In genomic region chr10:53679690-53680557, GRCm38 (mm10) we compare ENCODE assay signal across 17 mouse cellular contexts. TPM values are rescaled to one million over a fixed set of nuclear protein-coding genes. Genes with fewer than 3 reads are reported as not detected.
DNase-seq lines count a peak whose midpoint lies in the region; ATAC-seq lines count a peak whose summit lies in the region.
"Had no signal": no experiment of that assay in that cellular context is flagged by ENCODE, and none has a peak within 500 bp of the region (broad histone marks: within the 10 kb centered on the region; RNA-seq: fewer than 3 reads in every experiment).

No protein-coding gene starts in this region.

- peaks cover 17% of the 10 kb centered on the region for H3K36me3 ChIP-seq in hindbrain, embryonic 13.5 days
- H3K36me3 ChIP-seq in midbrain, embryonic 13.5 days = 0 out of 2 replicates have a peak, but pooled peaks cover 4% of the 10 kb centered on the region
- H3K36me3 ChIP-seq in neural tube, embryonic 14.5 days (ENCODE audit: control insufficient read depth, insufficient read depth, low read length) = no peaks in the 10 kb centered on the region

- WGBS in hindbrain, embryonic 13.5 days = 48% methylated on average over 6 of the region's 6 CpGs
- 42% methylated on average over 6 of the region's 6 CpGs for WGBS in midbrain, embryonic 13.5 days
- 53% methylated on average over 6 of the region's 6 CpGs for WGBS in neural tube, embryonic 14.5 days

- intact Hi-C loops in left cerebral cortex, postnatal 4 days (cut with DNase I) = no loop called here

- H3K9me3 ChIP-seq in hindbrain, embryonic 13.5 days = no peaks in the 10 kb centered on the region
- no peaks in the 10 kb centered on the region for H3K9me3 ChIP-seq in midbrain, embryonic 13.5 days
- H3K9me3 ChIP-seq in neural tube, embryonic 14.5 days (ENCODE audit: control insufficient read depth, low read length) = no peaks in the 10 kb centered on the region

- 0 out of 2 replicates have a peak, but pooled peaks have one; percentile 34 for ATAC-seq in frontal cortex, adult (ENCODE audit: low TSS enrichment)
- ATAC-seq in hindbrain, embryonic 13.5 days (ENCODE audit: low FRiP score) = peak; percentile 62
- ATAC-seq in midbrain, embryonic 13.5 days = peak; percentile 74
- peak; percentile 77 for ATAC-seq in neural tube, embryonic 14.5 days (ENCODE audit: low read depth)

- 0 out of 2 replicates have a peak overlapping the region, but pooled peaks have one; percentile 9 for H3K27ac ChIP-seq in hindbrain, embryonic 13.5 days
- no peak overlapping the region for H3K27ac ChIP-seq in midbrain, embryonic 13.5 days
- H3K27ac ChIP-seq in neural tube, embryonic 14.5 days (ENCODE audit: low read depth, low read length) = no peak overlapping the region
- H3K27ac ChIP-seq: heart, adult 2 months; liver, embryonic 14.5 days; macrophage had no signal

- H3K9ac ChIP-seq in hindbrain, embryonic 13.5 days = no peak overlapping the region
- no peak overlapping the region for H3K9ac ChIP-seq in midbrain, embryonic 13.5 days (replicated peaks)
- H3K9ac ChIP-seq in neural tube, embryonic 14.5 days (replicated peaks; ENCODE audit: low read depth, low read length) = no peak overlapping the region
- H3K9ac ChIP-seq: liver, embryonic 14.5 days had no signal

- H3K27me3 ChIP-seq in hindbrain, embryonic 13.5 days = no peaks in the 10 kb centered on the region
- no peaks in the 10 kb centered on the region for H3K27me3 ChIP-seq in midbrain, embryonic 13.5 days
- H3K27me3 ChIP-seq in neural tube, embryonic 14.5 days (ENCODE audit: control insufficient read depth, insufficient read depth, low read length) = no peaks in the 10 kb centered on the region

- H3K4me2 ChIP-seq in hindbrain, embryonic 13.5 days = no peak overlapping the region
- H3K4me2 ChIP-seq in midbrain, embryonic 13.5 days (replicated peaks) = no peak overlapping the region
- no peak overlapping the region for H3K4me2 ChIP-seq in neural tube, embryonic 14.5 days (ENCODE audit: low read depth, low read length)

- no peak for DNase-seq in frontal cortex, postnatal 25 days (ENCODE audit: low spot score in 2 of 2)
- no peak for DNase-seq in left cerebral cortex, postnatal 4 days
- DNase-seq in heart, adult 9 months (ENCODE audit: low spot score in 2 of 2) = no peak
- DNase-seq: adrenal gland, adult 2 months; cerebellum, adult 8-10 months; gastrocnemius, postnatal 25 days; heart, adult 2 months; kidney, adult 11 months; right cerebral cortex, postnatal 25 days; thymus, postnatal 4 days had no signal

- H3K4me3 ChIP-seq in hindbrain, embryonic 13.5 days = no peak overlapping the region
- no peak overlapping the region for H3K4me3 ChIP-seq in midbrain, embryonic 13.5 days (replicated peaks)
- H3K4me3 ChIP-seq in neural tube, embryonic 14.5 days (ENCODE audit: low read depth, low read length) = no peak overlapping the region
- H3K4me3 ChIP-seq: erythroblast, embryonic 14.5 days; heart, adult 2 months had no signal

- no peaks in the 10 kb centered on the region for H3K4me1 ChIP-seq in hindbrain, embryonic 13.5 days (replicated peaks)
- no peaks in the 10 kb centered on the region for H3K4me1 ChIP-seq in midbrain, embryonic 13.5 days (replicated peaks)
- H3K4me1 ChIP-seq in neural tube, embryonic 14.5 days (ENCODE audit: control insufficient read depth, insufficient read depth, low read length) = no peaks in the 10 kb centered on the region

RNA-seq across cellular contexts. Expression of gene Mcm9, which starts 49.7 kb away (rescaled TPM):
- 7.3 and 7.6 TPM in 2 replicates for polyA plus RNA-seq in hindbrain, embryonic 13.5 days (2015; fragmentation: Nextera tagmentation; extraction: Ambion mirVana)
- 9.8 and 10.4 TPM in 2 replicates for polyA plus RNA-seq in midbrain, embryonic 13.5 days (2015; fragmentation: Nextera tagmentation; extraction: Ambion mirVana)
- 8.0 and 8.5 TPM in 2 replicates for polyA plus RNA-seq in neural tube, embryonic 14.5 days (2014; fragmentation: Nextera tagmentation; extraction: Ambion mirVana)
- total RNA-seq in left cerebral cortex, postnatal 4 days (2021) = 1 to 10 TPM; 6.1 to 6.9 TPM
